Mouse (Mus musculus) fat pad, adult 2 months (tissue): ENCODE measurements at regions not wholly inside any gene's neighbourhood (a gene's known extent, or its start where the extent isn't known, plus 50 kb on each side); places are given as distances from the start of the nearest gene placed in this dataset.

Experiments used
- DNase-seq: peaks from one replicate; pipeline ENCODE4 v3.0.0-alpha.2; 2011; ENCODE audit warnings: low read depth, low spot score; ENCODE audit errors: extremely low read depth

GRCm38 (mm10) chr13:71874986-71875385, 88.5 kb downstream of the Irx1 start:
- no peak for DNase-seq

GRCm38 (mm10) chr13:71868763-71869162, 94.8 kb downstream of the Irx1 start:
- no peak for DNase-seq

- DNase-seq: no peak
Observed at GRCm38 (mm10) chr13:71853426-71854025, 110.0 kb downstream of the Irx1 start.

- no peak for DNase-seq
Observed at GRCm38 (mm10) chr13:71804032-71804958, 159.2 kb downstream of the Irx1 start.

GRCm38 (mm10) chr13:71798288-71798687, 165.2 kb downstream of the Irx1 start:
- no peak for DNase-seq

- no peak for DNase-seq
Observed at GRCm38 (mm10) chr13:71784740-71785139, 178.8 kb downstream of the Irx1 start.

- peak; percentile 92 for DNase-seq
Observed at GRCm38 (mm10) chr13:71747003-71747965, 216.2 kb downstream of the Irx1 start.

GRCm38 (mm10) chr13:71746534-71746933, 217.0 kb downstream of the Irx1 start:
- no peak for DNase-seq

GRCm38 (mm10) chr13:71736821-71737345, 226.6 kb downstream of the Irx1 start:
- no peak for DNase-seq

- DNase-seq: no peak
Observed at GRCm38 (mm10) chr13:71734261-71734660, 229.3 kb downstream of the Irx1 start.

- DNase-seq: peak; percentile 80
Observed at GRCm38 (mm10) chr13:71733360-71733759, 230.2 kb downstream of the Irx1 start.

- DNase-seq: no peak
Observed at GRCm38 (mm10) chr13:71732903-71733302, 230.6 kb downstream of the Irx1 start.

GRCm38 (mm10) chr13:71690069-71690817, 273.3 kb downstream of the Irx1 start:
- no peak for DNase-seq

GRCm38 (mm10) chr13:71689187-71689586, 274.3 kb downstream of the Irx1 start:
- no peak for DNase-seq

- no peak for DNase-seq
Observed at GRCm38 (mm10) chr13:71676081-71676624, 287.4 kb downstream of the Irx1 start.

- DNase-seq: peak; percentile 52
Observed at GRCm38 (mm10) chr13:71669956-71670739, 293.4 kb downstream of the Irx1 start.

GRCm38 (mm10) chr13:71668256-71668655, 295.3 kb downstream of the Irx1 start:
- no peak for DNase-seq

- DNase-seq: no peak
Observed at GRCm38 (mm10) chr13:71665221-71665916, 298.2 kb downstream of the Irx1 start.
